Mouse (Mus musculus) limb, embryonic 11.5 days (tissue): ENCODE data around the gene Peli2. TPM values are rescaled to one million over a fixed set of nuclear protein-coding genes. Genes with fewer than 3 reads are reported as not detected.

Source experiments
- ATAC-seq: fragments of 200-750 bp; cut with Nextera tagmentation; 2 replicates; pipeline ENCODE4 v1.8.0; 2017; ENCODE audit warnings: low read depth; ENCODE audit not compliant: insufficient number of reproducible peaks, low FRiP score, low TSS enrichment
- DNase-seq: peaks from one replicate; pipeline ENCODE4 v3.0.0-alpha.2; 2015; ENCODE audit warnings: low spot score
- H3K27ac ChIP-seq: fragments of 300-500 bp; sonication (generic); replicated peaks from 2 replicates; pipeline ENCODE4 v1.5.1; 2014; ENCODE audit warnings: low read depth, mild to moderate bottlenecking, low read length
- H3K27me3 ChIP-seq: fragments of 300-500 bp; sonication (generic); 2 replicates; pipeline ENCODE4 v1.6.1; 2014; ENCODE audit warnings: mild to moderate bottlenecking, low read length, mixed read lengths; ENCODE audit not compliant: control insufficient read depth, insufficient read depth
- H3K36me3 ChIP-seq: fragments of 300-500 bp; sonication (generic); 2 replicates; pipeline ENCODE4 v1.6.1; 2014; ENCODE audit warnings: mild to moderate bottlenecking, low read length, moderate library complexity, mixed read lengths; ENCODE audit not compliant: control insufficient read depth, insufficient read depth
- H3K4me1 ChIP-seq: fragments of 300-500 bp; sonication (generic); 2 replicates; pipeline ENCODE4 v1.6.1; 2014; ENCODE audit warnings: low read length, mixed read lengths; ENCODE audit not compliant: control insufficient read depth, insufficient read depth
- H3K4me2 ChIP-seq: fragments of 300-500 bp; sonication (generic); 2 replicates; pipeline ENCODE4 v1.6.1; 2014; ENCODE audit warnings: low read depth, mild to moderate bottlenecking, moderate library complexity; ENCODE audit not compliant: severe bottlenecking
- H3K4me3 ChIP-seq: fragments of 300-500 bp; sonication (generic); 2 replicates; pipeline ENCODE4 v1.5.1; 2014; ENCODE audit warnings: low read depth, low read length
- H3K9ac ChIP-seq: fragments of 300-500 bp; sonication (generic); 2 replicates; pipeline ENCODE4 v1.6.1; 2014; ENCODE audit warnings: mild to moderate bottlenecking, low read length
- H3K9me3 ChIP-seq: fragments of 300-500 bp; sonication (generic); 2 replicates; pipeline ENCODE4 v1.6.1; 2016; ENCODE audit warnings: low read length; ENCODE audit not compliant: control insufficient read depth
- WGBS: fragments of 180-500 bp; shearing (Covaris S2); extraction: QIAGEN DNeasy Blood & Tissue Kit; methylation state at CpG from one replicate; pipeline ENCODE4 v1.1.7; 2014; 5-methylcytosine and 5-hydroxymethylcytosine counted together
- polyA plus RNA-seq: library from polyadenylated mRNA; unstranded; fragments of >200 nt; fragmentation: Nextera tagmentation; extraction: Ambion mirVana; gene quantifications from 2 replicates; pipeline ENCODE4 v1.2.1, GENCODE M21; 2014

Gene Peli2
- polyA plus RNA-seq, 1 experiment from 2014 or later, result 8.9 TPM

GRCm38 (mm10) chr14:48200788-48201187 lies 80.2 kb downstream of the Peli2 start:
- H3K9me3 ChIP-seq, result no peaks in the 10 kb centered on the region
- no peaks in the 10 kb centered on the region for H3K27me3 ChIP-seq
- no peaks in the 10 kb centered on the region for H3K36me3 ChIP-seq
- H3K9ac ChIP-seq, result no peak overlapping the region
- H3K4me1 ChIP-seq, result peaks cover 10% of the 10 kb centered on the region; the same call in 1 of the 2 replicates
- DNase-seq, result no peak
- no peak overlapping the region for H3K4me2 ChIP-seq
- 82% methylated on average over 3 of the region's 3 CpGs for WGBS
- no peak overlapping the region for H3K27ac ChIP-seq
- no peak overlapping the region for H3K4me3 ChIP-seq
- no peak for ATAC-seq

DNA sequence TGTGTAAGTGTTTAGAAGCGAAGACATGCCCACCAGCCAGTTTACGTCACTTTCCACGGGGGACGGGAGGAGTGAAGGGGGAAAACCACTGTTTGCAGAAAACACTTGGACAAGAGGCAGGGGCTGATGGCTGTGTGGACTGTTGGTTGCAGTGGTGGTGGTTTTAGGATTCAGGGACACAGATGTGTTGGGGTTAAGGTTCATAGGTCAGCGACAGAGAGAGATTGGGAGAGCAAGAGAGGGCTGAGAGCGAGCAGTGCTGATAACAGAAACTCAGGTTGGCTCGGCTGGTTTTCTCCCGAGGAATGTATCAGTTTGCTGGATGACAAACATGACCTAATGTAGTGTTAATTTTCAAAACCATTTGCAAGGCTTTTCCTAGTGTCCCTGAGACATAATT lies 80.8 kb downstream of the Peli2 start:
- Histone ChIP-seq H3K9me3 (no peaks in the 10 kb centered on the region), H3K4me2 (no peak overlapping the region), H3K36me3 (no peaks in the 10 kb centered on the region), H3K9ac (no peak overlapping the region), H3K27ac (no peak overlapping the region), H3K27me3 (no peaks in the 10 kb centered on the region), H3K4me1 (peaks cover 10% of the 10 kb centered on the region; the same call in 1 of the 2 replicates), H3K4me3 (no peak overlapping the region)
- ATAC-seq (no peak), DNase-seq (no peak)
- WGBS, result 81% methylated on average over 8 of the region's 8 CpGs

DNA sequence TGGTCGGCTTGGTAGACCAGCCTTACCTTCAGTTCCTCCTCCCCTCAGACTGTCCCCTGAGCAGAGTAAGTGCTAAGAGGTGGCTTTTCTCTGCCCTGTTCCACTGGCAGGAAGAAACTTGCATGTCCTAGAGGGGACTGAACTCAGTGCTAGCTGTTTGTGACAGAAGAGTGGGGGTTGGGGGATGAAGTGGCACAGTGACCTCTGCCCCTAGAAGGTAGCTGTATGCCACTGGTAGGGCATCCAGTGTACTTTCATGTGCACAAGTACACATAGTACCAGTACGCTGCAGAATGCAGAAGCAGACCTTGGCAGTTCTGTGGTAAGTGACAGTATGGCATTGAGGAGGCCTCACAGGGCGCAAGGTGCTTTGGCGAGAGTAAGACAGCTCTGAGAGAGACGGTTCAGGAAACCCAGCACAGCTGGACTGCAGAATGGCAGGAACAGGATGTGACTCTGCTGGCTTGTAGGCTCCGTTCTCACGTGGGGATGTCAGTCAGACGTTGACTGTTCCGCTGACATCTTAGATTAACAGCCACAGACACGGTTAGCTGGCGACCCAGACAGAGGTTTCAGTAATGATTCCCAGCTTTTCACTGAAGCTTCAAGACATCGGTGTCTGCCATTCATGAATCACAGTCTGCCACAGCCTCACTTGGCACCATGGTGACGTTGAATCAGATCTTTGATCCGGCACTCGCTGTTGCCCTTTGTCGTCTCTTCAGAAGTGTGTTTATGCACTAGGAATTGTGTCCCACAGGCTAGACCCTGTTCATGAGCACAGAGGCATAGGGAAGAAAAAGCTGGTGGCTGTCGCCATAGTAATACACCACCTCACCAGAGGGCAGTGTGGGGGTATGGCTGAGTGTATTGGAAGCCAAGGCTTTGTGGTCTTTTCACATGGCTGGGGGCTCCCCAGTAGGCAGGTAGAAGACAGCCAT lies 81.7 kb downstream of the Peli2 start:
- H3K9ac ChIP-seq, result no peak overlapping the region
- H3K27me3 ChIP-seq, result no peaks in the 10 kb centered on the region
- no peak for DNase-seq
- WGBS, result 55% methylated on average over 17 of the region's 17 CpGs
- no peak overlapping the region for H3K4me3 ChIP-seq
- no peaks in the 10 kb centered on the region for H3K36me3 ChIP-seq
- H3K4me1 ChIP-seq, result peaks cover 9% of the 10 kb centered on the region; the same call in 1 of the 2 replicates
- no peak overlapping the region for H3K27ac ChIP-seq
- H3K9me3 ChIP-seq, result no peaks in the 10 kb centered on the region
- ATAC-seq, result no peak
- no peak overlapping the region for H3K4me2 ChIP-seq

DNA sequence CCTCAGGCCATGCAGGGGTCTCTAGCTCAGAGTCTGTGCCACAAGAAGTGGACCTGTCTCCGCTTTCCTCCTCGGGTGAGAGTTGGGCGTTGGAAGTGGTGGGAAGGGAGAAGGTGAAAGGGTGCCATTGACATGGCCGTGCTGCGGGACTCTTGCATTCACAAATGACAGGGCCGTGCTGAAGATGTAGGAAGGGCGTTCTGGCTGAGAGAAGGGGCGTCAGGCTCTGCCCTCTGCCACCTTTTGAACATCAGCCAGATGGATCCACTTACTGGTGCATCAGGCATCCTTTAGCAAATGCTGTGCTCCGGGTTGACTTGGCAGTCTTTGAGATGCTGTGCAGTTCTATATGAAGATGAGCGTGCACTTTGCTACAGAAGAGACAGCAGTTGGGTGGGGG lies 84.4 kb downstream of the Peli2 start:
- Histone ChIP-seq H3K9ac (no peak overlapping the region), H3K36me3 (no peaks in the 10 kb centered on the region), H3K27me3 (no peaks in the 10 kb centered on the region), H3K27ac (no peak overlapping the region), H3K4me1 (peaks cover 5% of the 10 kb centered on the region; the same call in 1 of the 2 replicates), H3K9me3 (no peaks in the 10 kb centered on the region), H3K4me2 (no peak overlapping the region), H3K4me3 (no peak overlapping the region)
- no peak for DNase-seq
- 60% methylated on average over 10 of the region's 10 CpGs for WGBS
- no peak for ATAC-seq

GRCm38 (mm10) chr14:48205635-48206034 lies 85.0 kb downstream of the Peli2 start:
- H3K27me3 ChIP-seq, result no peaks in the 10 kb centered on the region
- ATAC-seq, result no peak

GRCm38 (mm10) chr14:48207119-48207518 lies 86.5 kb downstream of the Peli2 start:
- Histone ChIP-seq H3K27ac (no peak overlapping the region), H3K27me3 (no peaks in the 10 kb centered on the region), H3K4me2 (no peak overlapping the region), H3K9me3 (no peaks in the 10 kb centered on the region), H3K4me3 (no peak overlapping the region), H3K4me1 (peaks cover 2% of the 10 kb centered on the region; the same call in 1 of the 2 replicates), H3K9ac (no peak overlapping the region), H3K36me3 (no peaks in the 10 kb centered on the region)
- 37% methylated on average over 15 of the region's 15 CpGs for whole genome bisulfite sequencing
- ATAC-seq (no peak), DNase-seq (no peak)

More at GRCm38 (mm10) chr14:48205635-48206034, 85.0 kb downstream of the Peli2 start:
- Histone ChIP-seq H3K4me3 (no peak overlapping the region), H3K36me3 (no peaks in the 10 kb centered on the region), H3K9me3 (no peaks in the 10 kb centered on the region), H3K9ac (no peak overlapping the region), H3K4me2 (no peak overlapping the region), H3K4me1 (peaks cover 2% of the 10 kb centered on the region; the same call in 1 of the 2 replicates), H3K27ac (no peak overlapping the region)
- no peak for DNase-seq
- WGBS, result 53% methylated on average over 10 of the region's 11 CpGs

GRCm38 (mm10) chr14:48207746-48208640 lies 87.4 kb downstream of the Peli2 start:
- no peak for DNase-seq
- H3K4me1 ChIP-seq, result peaks cover 2% of the 10 kb centered on the region; the same call in 1 of the 2 replicates
- 83% methylated on average over 12 of the region's 12 CpGs for WGBS
- H3K36me3 ChIP-seq, result no peaks in the 10 kb centered on the region
- H3K4me2 ChIP-seq, result no peak overlapping the region
- H3K9me3 ChIP-seq, result no peaks in the 10 kb centered on the region
- no peak for ATAC-seq
- H3K4me3 ChIP-seq, result no peak overlapping the region
- H3K9ac ChIP-seq, result no peak overlapping the region
- H3K27me3 ChIP-seq, result no peaks in the 10 kb centered on the region
- H3K27ac ChIP-seq, result no peak overlapping the region

GRCm38 (mm10) chr14:48209436-48209835 lies 88.8 kb downstream of the Peli2 start:
- no peak for ATAC-seq

More at GRCm38 (mm10) chr14:48209436-48209835, 88.8 kb downstream of the Peli2 start:
- no peaks in the 10 kb centered on the region for H3K36me3 ChIP-seq
- H3K27me3 ChIP-seq, result no peaks in the 10 kb centered on the region
- no peak for DNase-seq
- H3K4me1 ChIP-seq, result peaks cover 2% of the 10 kb centered on the region; the same call in 1 of the 2 replicates
- no peak overlapping the region for H3K4me3 ChIP-seq
- WGBS, result 87% methylated on average over 5 of the region's 5 CpGs
- no peak overlapping the region for H3K4me2 ChIP-seq
- no peak overlapping the region for H3K27ac ChIP-seq
- no peak overlapping the region for H3K9ac ChIP-seq
- no peaks in the 10 kb centered on the region for H3K9me3 ChIP-seq
